ENCODE assay signal across 10 mouse cellular contexts in the genomic region with DNA sequence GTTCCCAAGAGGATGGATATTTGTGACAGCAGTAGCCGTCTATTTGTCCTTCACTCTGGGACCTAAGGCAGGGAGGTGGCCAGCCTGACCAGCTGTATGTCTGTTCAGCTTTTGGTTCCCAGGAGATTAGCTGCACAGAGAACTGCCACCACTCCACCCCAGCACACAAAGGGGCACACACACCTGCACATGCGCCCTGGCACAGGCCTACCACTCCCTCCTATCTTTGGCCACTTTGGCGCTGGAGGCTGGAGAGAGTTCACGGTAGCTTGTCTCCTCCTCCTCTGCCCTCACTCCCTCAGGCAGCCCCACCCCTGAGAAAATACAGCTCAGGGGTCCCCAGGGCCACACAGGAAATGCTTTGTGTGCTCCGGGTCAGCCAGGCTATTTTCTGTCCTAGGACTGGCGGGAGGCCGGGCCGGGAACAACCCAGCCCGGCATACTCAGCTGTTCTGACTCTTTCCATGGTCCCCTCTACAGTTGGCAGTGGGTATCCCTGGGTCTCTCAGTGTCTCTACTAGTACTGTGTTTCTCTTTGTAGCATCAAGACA. TPM values are rescaled to one million over a fixed set of nuclear protein-coding genes. Genes with fewer than 3 reads are reported as not detected.
A peak's percentile ranks its signal among the peaks of the same experiment; 100 is the strongest.
DNase-seq lines count a peak whose midpoint lies in the region; ATAC-seq and TF ChIP-seq lines count a peak whose summit lies in the region.
"Had no signal": no experiment of that assay in that cellular context is flagged by ENCODE, and none has a peak within 500 bp of the region (broad histone marks: within the 10 kb centered on the region; RNA-seq: fewer than 3 reads in every experiment).

No protein-coding gene starts in this region.

- ATAC-seq in midbrain, embryonic 11.5 days (ENCODE audit: low FRiP score): no peak
- no peak for ATAC-seq in midbrain, embryonic 16.5 days
- ATAC-seq in kidney, postnatal 0 days (replicated peaks; ENCODE audit: low FRiP score, low read depth): no peak
- no peak for ATAC-seq in forebrain, embryonic 11.5 days (replicated peaks; ENCODE audit: low FRiP score)
- ATAC-seq in monocyte, adult 5-6 weeks (replicated peaks; ENCODE audit: insufficient number of reproducible peaks, low FRiP score, low TSS enrichment, poor library complexity, severe bottlenecking): no peak
- ATAC-seq: forebrain, embryonic 14.5 days had no signal

- H3K4me3 ChIP-seq in midbrain, embryonic 11.5 days (ENCODE audit: low read depth, low read length): no peak overlapping the region
- no peak overlapping the region for H3K4me3 ChIP-seq in midbrain, embryonic 16.5 days (ENCODE audit: low read depth, low read length)
- no peak overlapping the region for H3K4me3 ChIP-seq in kidney, postnatal 0 days (replicated peaks; ENCODE audit: low read depth, low read length)
- H3K4me3 ChIP-seq in forebrain, embryonic 11.5 days (ENCODE audit: low read depth, low read length): no peak overlapping the region

- no peak overlapping the region for H3K9ac ChIP-seq in midbrain, embryonic 11.5 days (ENCODE audit: low read length)
- no peak overlapping the region for H3K9ac ChIP-seq in midbrain, embryonic 16.5 days (ENCODE audit: low read depth, low read length)
- no peak overlapping the region for H3K9ac ChIP-seq in kidney, postnatal 0 days (ENCODE audit: low read depth, low read length)
- no peak overlapping the region for H3K9ac ChIP-seq in forebrain, embryonic 11.5 days (ENCODE audit: low read length)

- no peak overlapping the region for H3K4me2 ChIP-seq in midbrain, embryonic 11.5 days
- H3K4me2 ChIP-seq in midbrain, embryonic 16.5 days (ENCODE audit: low read length): no peak overlapping the region
- H3K4me2 ChIP-seq in kidney, postnatal 0 days (ENCODE audit: low read length): no peak overlapping the region
- H3K4me2 ChIP-seq in forebrain, embryonic 11.5 days (ENCODE audit: low read depth, low read length, severe bottlenecking): no peak overlapping the region

- no peaks in the 10 kb centered on the region for H3K36me3 ChIP-seq in midbrain, embryonic 11.5 days (ENCODE audit: control insufficient read depth, insufficient read depth, low read length)
- H3K36me3 ChIP-seq in midbrain, embryonic 16.5 days (ENCODE audit: control insufficient read depth, insufficient read depth, low read length): no peaks in the 10 kb centered on the region
- H3K36me3 ChIP-seq in kidney, postnatal 0 days (ENCODE audit: insufficient read depth, low read length): no peaks in the 10 kb centered on the region
- H3K36me3 ChIP-seq in forebrain, embryonic 11.5 days (ENCODE audit: control insufficient read depth, insufficient read depth, low read length): no peaks in the 10 kb centered on the region

- peak; percentile 60 for DNase-seq in midbrain, embryonic 11.5 days (ENCODE audit: low spot score, missing footprints)
- peak; percentile 72 for DNase-seq in heart, adult 8-10 months (ENCODE audit: low spot score)
- peak; percentile 25 for DNase-seq in kidney, postnatal 0 days (ENCODE audit: low spot score)
- peak; percentile 33 to 72 for DNase-seq in lung, postnatal 4 days
- no peak for DNase-seq in layer of hippocampus, adult 18-20 months (ENCODE audit: low spot score in 2 of 2)
- DNase-seq in forebrain, embryonic 11.5 days (ENCODE audit: low spot score): no peak
- DNase-seq: spleen, adult 18-20 months had no signal

- H3K27me3 ChIP-seq in midbrain, embryonic 11.5 days (ENCODE audit: control insufficient read depth, insufficient read depth, low read length): no peaks in the 10 kb centered on the region
- H3K27me3 ChIP-seq in midbrain, embryonic 16.5 days (ENCODE audit: control insufficient read depth, insufficient read depth, low read depth, low read length): no peaks in the 10 kb centered on the region
- no peaks in the 10 kb centered on the region for H3K27me3 ChIP-seq in kidney, postnatal 0 days (ENCODE audit: insufficient read depth, low read length)
- no peaks in the 10 kb centered on the region for H3K27me3 ChIP-seq in forebrain, embryonic 11.5 days (ENCODE audit: control insufficient read depth, insufficient read depth, low read length)

- no peaks in the 10 kb centered on the region for H3K9me3 ChIP-seq in midbrain, embryonic 11.5 days (ENCODE audit: control insufficient read depth, low read length)
- no peaks in the 10 kb centered on the region for H3K9me3 ChIP-seq in midbrain, embryonic 16.5 days (replicated peaks; ENCODE audit: control insufficient read depth, low read length, poor library complexity, severe bottlenecking)
- H3K9me3 ChIP-seq in kidney, postnatal 0 days (replicated peaks; ENCODE audit: low read length): no peaks in the 10 kb centered on the region
- H3K9me3 ChIP-seq in forebrain, embryonic 11.5 days (ENCODE audit: control insufficient read depth, low read length): no peaks in the 10 kb centered on the region

- no peak overlapping the region for H3K27ac ChIP-seq in midbrain, embryonic 11.5 days (ENCODE audit: low read depth, low read length)
- H3K27ac ChIP-seq in midbrain, embryonic 16.5 days (ENCODE audit: low read length): no peak overlapping the region
- H3K27ac ChIP-seq in kidney, postnatal 0 days: peak overlapping the region; percentile 50; the same call in 1 of the 2 replicates
- no peak overlapping the region for H3K27ac ChIP-seq in forebrain, embryonic 11.5 days (ENCODE audit: low read depth, low read length)

- WGBS in midbrain, embryonic 11.5 days: 64% methylated on average over 9 of the region's 9 CpGs
- 60% methylated on average over 9 of the region's 9 CpGs for WGBS in midbrain, embryonic 16.5 days
- WGBS in kidney, postnatal 0 days: 31% methylated on average over 9 of the region's 9 CpGs
- 67% methylated on average over 9 of the region's 9 CpGs for WGBS in forebrain, embryonic 11.5 days

- no peaks in the 10 kb centered on the region for H3K4me1 ChIP-seq in midbrain, embryonic 11.5 days (ENCODE audit: control insufficient read depth, insufficient read depth, low read length)
- H3K4me1 ChIP-seq in midbrain, embryonic 16.5 days (ENCODE audit: control insufficient read depth, insufficient read depth, low read length): no peaks in the 10 kb centered on the region
- H3K4me1 ChIP-seq in kidney, postnatal 0 days (replicated peaks; ENCODE audit: insufficient read depth, low read length): 0 out of 2 replicates have a peak, but pooled peaks cover 5% of the 10 kb centered on the region
- no peaks in the 10 kb centered on the region for H3K4me1 ChIP-seq in forebrain, embryonic 11.5 days (replicated peaks; ENCODE audit: control insufficient read depth, insufficient read depth, low read length)

- no peak for TF ChIP-seq CTCF in kidney, postnatal 0 days (IDR thresholded peaks at IDR 0.05; ENCODE audit: low read depth)

RNA-seq across cellular contexts. Expression of gene Smim12, which starts 34.9 kb away (rescaled TPM):
- 54.5 and 60.0 TPM in 2 replicates for polyA plus RNA-seq in midbrain, embryonic 11.5 days (2014; fragmentation: Nextera tagmentation; extraction: Ambion mirVana)
- polyA plus RNA-seq in midbrain, embryonic 16.5 days (2015; fragmentation: Nextera tagmentation; extraction: Ambion mirVana): 42.0 and 44.8 TPM in 2 replicates
- total RNA-seq in heart, adult 8-10 months (2022): 10 to 100 TPM; 55.6 to 65.7 (median 60.7) TPM
- polyA plus RNA-seq in kidney, postnatal 0 days (2015; fragmentation: Nextera tagmentation; extraction: Ambion mirVana): 67.5 and 72.2 TPM in 2 replicates
- total RNA-seq in layer of hippocampus, adult 18-20 months (2021): 10 to 100 TPM; 49.3 to 51.7 TPM
- polyA plus RNA-seq in forebrain, embryonic 11.5 days (2014; fragmentation: Nextera tagmentation; extraction: Ambion mirVana): 53.3 and 54.5 TPM in 2 replicates
- total RNA-seq in monocyte, adult 5-6 weeks (2017): 32.2 to 42.3 TPM (median 32.9 TPM) in 3 replicates

RNA-seq across cellular contexts. Expression of gene Gja4, which starts 35.3 kb away (rescaled TPM):
- 18.3 and 20.1 TPM in 2 replicates for polyA plus RNA-seq in midbrain, embryonic 11.5 days (2014; fragmentation: Nextera tagmentation; extraction: Ambion mirVana)
- polyA plus RNA-seq in midbrain, embryonic 16.5 days (2015; fragmentation: Nextera tagmentation; extraction: Ambion mirVana): 18.1 and 20.8 TPM in 2 replicates
- 10 to 100 TPM in 2 of 4 experiments, 1 to 10 TPM in 2; 7.5 to 10.8 (median 9.1) TPM for total RNA-seq in heart, adult 8-10 months (2022)
- 24.0 and 27.6 TPM in 2 replicates for polyA plus RNA-seq in kidney, postnatal 0 days (2015; fragmentation: Nextera tagmentation; extraction: Ambion mirVana)
- total RNA-seq in layer of hippocampus, adult 18-20 months (2021): 1 to 10 TPM; 1.5 to 1.7 TPM
- polyA plus RNA-seq in forebrain, embryonic 11.5 days (2014; fragmentation: Nextera tagmentation; extraction: Ambion mirVana): 12.3 and 13.9 TPM in 2 replicates
- not detected in 3 replicates for total RNA-seq in monocyte, adult 5-6 weeks (2017)

RNA-seq across cellular contexts. Expression of gene Gjb3, which starts 52.1 kb away (rescaled TPM):
- polyA plus RNA-seq in midbrain, embryonic 11.5 days (2014; fragmentation: Nextera tagmentation; extraction: Ambion mirVana): 0.65 and 0.75 TPM in 2 replicates
- polyA plus RNA-seq in midbrain, embryonic 16.5 days (2015; fragmentation: Nextera tagmentation; extraction: Ambion mirVana): 0.11 and 0.55 TPM in 2 replicates
- total RNA-seq in heart, adult 8-10 months (2022): under 1 TPM in 1 of 4 experiments, not detected in 3; 0.14 TPM
- 1.1 and 1.8 TPM in 2 replicates for polyA plus RNA-seq in kidney, postnatal 0 days (2015; fragmentation: Nextera tagmentation; extraction: Ambion mirVana)
- total RNA-seq in layer of hippocampus, adult 18-20 months (2021): under 1 TPM; 0.18 to 0.25 TPM
- 0.56 and 0.94 TPM in 2 replicates for polyA plus RNA-seq in forebrain, embryonic 11.5 days (2014; fragmentation: Nextera tagmentation; extraction: Ambion mirVana)
- total RNA-seq in monocyte, adult 5-6 weeks (2017): not detected in 3 replicates
- polyA plus RNA-seq: forebrain, embryonic 14.5 days had no signal

Comparison
In these comparisons a context has a peak if more than half of its experiments do, and no peak if none do; other contexts are left out.
1. DNase-seq: peak in midbrain, embryonic 11.5 days (single experiment), heart, adult 8-10 months (single experiment), kidney, postnatal 0 days (single experiment) and lung, postnatal 4 days (2 of 2); none in layer of hippocampus, adult 18-20 months (0 of 2) and forebrain, embryonic 11.5 days (single experiment).